Mouse (Mus musculus) embryonic facial prominence, embryonic 14.5 days (tissue): ENCODE results near the gene Cnot2. TPM values are rescaled to one million over a fixed set of nuclear protein-coding genes. Genes with fewer than 3 reads are reported as not detected.

Experiments used
- ATAC-seq: fragments of 200-750 bp; cut with Nextera tagmentation; 2 replicates; pipeline ENCODE4 v1.8.0; 2017; ENCODE audit warnings: low read depth, moderate number of reproducible peaks, moderate TSS enrichment
- DNase-seq: peaks from one replicate; pipeline ENCODE4 v3.0.0-alpha.2; 2015; ENCODE audit warnings: low spot score
- H3K27ac ChIP-seq: fragments of 300-500 bp; sonication (generic); replicated peaks from 2 replicates; pipeline ENCODE4 v1.5.1; 2014; ENCODE audit warnings: low read depth, mild to moderate bottlenecking, low read length, moderate library complexity
- H3K27me3 ChIP-seq: fragments of 300-500 bp; sonication (generic); replicated peaks from 2 replicates; pipeline ENCODE4 v1.6.1; 2014; ENCODE audit warnings: low read length; ENCODE audit not compliant: control insufficient read depth, insufficient read depth
- H3K36me3 ChIP-seq: fragments of 300-500 bp; sonication (generic); 2 replicates; pipeline ENCODE4 v1.6.1; 2014; ENCODE audit warnings: low read length, mixed read lengths; ENCODE audit not compliant: control insufficient read depth, insufficient read depth
- H3K4me1 ChIP-seq: fragments of 300-500 bp; sonication (generic); 2 replicates; pipeline ENCODE4 v1.6.1; 2014; ENCODE audit warnings: antibody characterized with exemption, low read length; ENCODE audit not compliant: control insufficient read depth, insufficient read depth
- H3K4me2 ChIP-seq: fragments of 300-500 bp; sonication (generic); 2 replicates; pipeline ENCODE4 v1.6.1; 2014; ENCODE audit warnings: low read depth, mild to moderate bottlenecking, low read length, moderate library complexity, mixed read lengths
- H3K4me3 ChIP-seq: fragments of 300-500 bp; sonication (generic); 2 replicates; pipeline ENCODE4 v1.5.1; 2014; ENCODE audit warnings: low read depth, mild to moderate bottlenecking, low read length
- H3K9ac ChIP-seq: fragments of 300-500 bp; sonication (generic); 2 replicates; pipeline ENCODE4 v1.6.1; 2014; ENCODE audit warnings: low read depth, mild to moderate bottlenecking, low read length, moderate library complexity, mixed read lengths
- H3K9me3 ChIP-seq: fragments of 300-500 bp; sonication (generic); 2 replicates; pipeline ENCODE4 v1.6.1; 2016; ENCODE audit warnings: low read length; ENCODE audit not compliant: control insufficient read depth
- WGBS: fragments of 180-500 bp; shearing (Covaris S2); extraction: QIAGEN DNeasy Blood & Tissue Kit; methylation state at CpG from one replicate; pipeline ENCODE4 v1.1.7; 2014; 5-methylcytosine and 5-hydroxymethylcytosine counted together
- microRNA-seq: library from miRNA; unstranded; fragments of <30 nt; microRNA quantifications from one replicate; pipeline ENCODE4, GENCODE M21; 2016; ENCODE audit warnings: borderline number of aligned reads
- polyA plus RNA-seq: library from polyadenylated mRNA; unstranded; fragments of >200 nt; fragmentation: Nextera tagmentation; extraction: Ambion mirVana; gene quantifications from 2 replicates; pipeline ENCODE4 v1.2.1, GENCODE M21; 2014

Gene Cnot2
- polyA plus RNA-seq, 1 experiment from 2014 or later = 101 TPM

GRCm38 (mm10) chr10:116444371-116444770 is 136.9 kb downstream of the Cnot2 start:
- Histone ChIP-seq H3K36me3 (0 out of 2 replicates have a peak, but pooled peaks cover under 1% of the 10 kb centered on the region), H3K27ac (no peak overlapping the region), H3K9ac (no peak overlapping the region), H3K9me3 (no peaks in the 10 kb centered on the region), H3K4me1 (no peaks in the 10 kb centered on the region), H3K27me3 (no peaks in the 10 kb centered on the region), H3K4me2 (no peak overlapping the region), H3K4me3 (no peak overlapping the region)
- ATAC-seq (no peak), DNase-seq (no peak)
- WGBS = 89% methylated on average over 10 of the region's 10 CpGs

GRCm38 (mm10) chr10:116440946-116441345 is 140.4 kb downstream of the Cnot2 start:
- Histone ChIP-seq H3K4me2 (no peak overlapping the region), H3K36me3 (peaks cover 8% of the 10 kb centered on the region; the same call in 1 of the 2 replicates), H3K9ac (no peak overlapping the region), H3K4me3 (no peak overlapping the region), H3K27me3 (no peaks in the 10 kb centered on the region), H3K4me1 (no peaks in the 10 kb centered on the region), H3K27ac (no peak overlapping the region), H3K9me3 (0 out of 2 replicates have a peak, but pooled peaks cover 7% of the 10 kb centered on the region)
- WGBS = 90% methylated on average over 7 of the region's 7 CpGs
- ATAC-seq (no peak), DNase-seq (no peak)

- no peak overlapping the region for H3K4me2 ChIP-seq
- 0 out of 2 replicates have a peak, but pooled peaks cover 7% of the 10 kb centered on the region for H3K9me3 ChIP-seq
- no peak for DNase-seq
- H3K4me3 ChIP-seq = no peak overlapping the region
- no peaks in the 10 kb centered on the region for H3K27me3 ChIP-seq
- no peak overlapping the region for H3K27ac ChIP-seq
- peaks cover 8% of the 10 kb centered on the region; the same call in 1 of the 2 replicates for H3K36me3 ChIP-seq
- 84% methylated on average over 10 of the region's 10 CpGs for WGBS
- no peaks in the 10 kb centered on the region for H3K4me1 ChIP-seq
- no peak for ATAC-seq
- H3K9ac ChIP-seq = no peak overlapping the region
Observed at GRCm38 (mm10) chr10:116440088-116440487, 141.2 kb downstream of the Cnot2 start.

GRCm38 (mm10) chr10:116435455-116435854 is 145.9 kb downstream of the Cnot2 start:
- Histone ChIP-seq H3K4me1 (no peaks in the 10 kb centered on the region), H3K4me2 (no peak overlapping the region), H3K9me3 (0 out of 2 replicates have a peak, but pooled peaks cover 7% of the 10 kb centered on the region), H3K36me3 (peaks cover 8% of the 10 kb centered on the region; the same call in 1 of the 2 replicates), H3K9ac (no peak overlapping the region), H3K4me3 (no peak overlapping the region), H3K27ac (no peak overlapping the region), H3K27me3 (no peaks in the 10 kb centered on the region)
- DNase-seq (peak; percentile 57), ATAC-seq (no peak)
- 65% methylated on average over 12 of the region's 12 CpGs for WGBS

Small RNAs within 50 kb of the gene (microRNA-seq; reads per million reads assigned to microRNA genes)
- gene Gm25190 = not detected

Other genes starting within 250 kb of the Cnot2 start
- 9.1 and 9.3 TPM in 2 replicates for gene Kcnmb4, start 107.6 kb downstream of the Cnot2 start, polyA plus RNA-seq